Mouse (Mus musculus) myocyte (in vitro differentiated cells): ENCODE measurements at regions not wholly inside any gene's neighbourhood (a gene's known extent, or its start where the extent isn't known, plus 50 kb on each side); places are given as distances from the start of the nearest gene placed in this dataset.
"Not testable (repeated sequence)": the region's sequence is repeated elsewhere in the genome, so short reads cannot be mapped to it uniquely, and the experiment has no call there.

Experiments used
- H3K27me3 ChIP-seq: one replicate; pipeline ENCODE4 v1.6.1; 2011; ENCODE audit not compliant: control insufficient read depth, insufficient read depth, insufficient read length
- H3K36me3 ChIP-seq: one replicate; pipeline ENCODE4 v1.6.1; 2011; ENCODE audit not compliant: control insufficient read depth, insufficient read depth
- H3K4me2 ChIP-seq: one replicate; pipeline ENCODE4 v1.6.1; 2011; ENCODE audit warnings: low read depth, control low read depth
- H3K4me3 ChIP-seq: one replicate; pipeline ENCODE4 v1.5.1; 2011; ENCODE audit warnings: mild to moderate bottlenecking, control low read depth, moderate library complexity
- H3K79me2 ChIP-seq: one replicate; pipeline ENCODE4 v1.6.1; 2011; ENCODE audit not compliant: control insufficient read depth, insufficient read depth
- H3ac ChIP-seq: one replicate; pipeline ENCODE4 v1.6.1; 2011; ENCODE audit not compliant: control insufficient read depth, insufficient read length
- CEBPB ChIP-seq: IDR thresholded peaks from 2 replicates; pipeline ENCODE4 v1.6.1; 2011; ENCODE audit warnings: mild to moderate bottlenecking, moderate library complexity; ENCODE audit not compliant: poor library complexity, insufficient read depth, severe bottlenecking
- E2F4 ChIP-seq: IDR thresholded peaks from one replicate; pipeline ENCODE4 v1.6.1; 2011; ENCODE audit warnings: mild to moderate bottlenecking, control low read depth, moderate library complexity; ENCODE audit not compliant: insufficient read depth
- MAX ChIP-seq: IDR thresholded peaks from one replicate; pipeline ENCODE4 v1.6.1; 2011; ENCODE audit warnings: low read depth, mild to moderate bottlenecking, control low read depth
- MYOD1 ChIP-seq, 3 experiments: IDR thresholded peaks; one replicate each; pipeline ENCODE4 v1.6.1; 2011; ENCODE audit warnings: control low read depth in 2 of 3, low read depth in 2 of 3, mild to moderate bottlenecking in 2 of 3, moderate library complexity in 1 of 3; ENCODE audit not compliant: insufficient read length in 2 of 3, control insufficient read depth in 1 of 3
- MYOG ChIP-seq, 3 experiments: IDR thresholded peaks; one replicate each; pipeline ENCODE4 v1.6.1; 2011; ENCODE audit warnings: control low read depth in 2 of 3, low read depth in 2 of 3, mild to moderate bottlenecking in 2 of 3; ENCODE audit not compliant: insufficient read length in 2 of 3, control insufficient read depth in 1 of 3, insufficient read depth in 1 of 3
- POLR2A ChIP-seq: IDR thresholded peaks from one replicate; pipeline ENCODE4 v1.6.1; 2011; ENCODE audit warnings: low read depth, mild to moderate bottlenecking, control low read depth, moderate library complexity; ENCODE audit not compliant: insufficient read length
- POLR2AphosphoS2 ChIP-seq: IDR thresholded peaks from one replicate; pipeline ENCODE4 v1.6.1; 2011; ENCODE audit warnings: low read depth, control low read depth; ENCODE audit not compliant: insufficient read length
- REST ChIP-seq: IDR thresholded peaks from one replicate; pipeline ENCODE4 v1.6.1; 2011; ENCODE audit warnings: mild to moderate bottlenecking, control low read depth, moderate library complexity; ENCODE audit not compliant: insufficient read depth, insufficient read length
- SRF ChIP-seq: IDR thresholded peaks from one replicate; pipeline ENCODE4 v1.6.1; 2011; ENCODE audit warnings: low read depth; ENCODE audit not compliant: control insufficient read depth, insufficient read length
- TCF12 ChIP-seq: IDR thresholded peaks from one replicate; pipeline ENCODE4 v1.6.1; 2011; ENCODE audit warnings: mild to moderate bottlenecking, control low read depth; ENCODE audit not compliant: poor library complexity, insufficient read depth, severe bottlenecking
- TCF3 ChIP-seq: IDR thresholded peaks from one replicate; pipeline ENCODE4 v1.6.1; 2011; ENCODE audit warnings: low read depth, control low read depth; ENCODE audit not compliant: insufficient read length
- USF1 ChIP-seq: IDR thresholded peaks from one replicate; pipeline ENCODE4 v1.6.1; 2011; ENCODE audit warnings: low read depth, mild to moderate bottlenecking, control low read depth, moderate library complexity

GRCm38 (mm10) chr9:41889568-41890272 is 234.4 kb downstream of the Sorl1 start:
- no peak overlapping the region for H3K4me2 ChIP-seq
- H3K4me3 ChIP-seq: no peak overlapping the region
- no peaks in the 10 kb centered on the region for H3K36me3 ChIP-seq
- H3ac ChIP-seq: no peak overlapping the region
- TF ChIP-seq CEBPB: no peak
- TF ChIP-seq SRF: no peak
- TF ChIP-seq TCF3: no peak
- TF ChIP-seq POLR2A: no peak
- TF ChIP-seq USF1: no peak
- no peak for TF ChIP-seq MAX
- no peak for TF ChIP-seq TCF12
- TF ChIP-seq POLR2AphosphoS2: no peak
- no peak for TF ChIP-seq MYOG (IDR thresholded peaks at IDR 0.05; ENCODE audit: control insufficient read depth in 1 of 3, insufficient read depth in 1 of 3, insufficient read length in 2 of 3, low read depth in 2 of 3)
- no peak for TF ChIP-seq E2F4
- TF ChIP-seq MYOD1 (IDR thresholded peaks at IDR 0.05; ENCODE audit: control insufficient read depth in 1 of 3, insufficient read length in 2 of 3, low read depth in 2 of 3): no peak
- TF ChIP-seq REST: no peak
- H3K79me2 ChIP-seq: no peaks in the 10 kb centered on the region
- H3K27me3 ChIP-seq: no peaks in the 10 kb centered on the region

- H3K4me3 ChIP-seq: no peak overlapping the region
- TF ChIP-seq E2F4 (no peak), CEBPB (no peak), TCF12 (no peak), MYOD1 (IDR thresholded peaks at IDR 0.05; ENCODE audit: control insufficient read depth in 1 of 3, insufficient read length in 2 of 3, low read depth in 2 of 3) (no peak), TCF3 (no peak), POLR2AphosphoS2 (no peak), SRF (no peak), POLR2A (no peak), MAX (no peak), USF1 (no peak), REST (no peak), MYOG (IDR thresholded peaks at IDR 0.05; ENCODE audit: control insufficient read depth in 1 of 3, insufficient read depth in 1 of 3, insufficient read length in 2 of 3, low read depth in 2 of 3) (no peak)
- H3K27me3 ChIP-seq: no peaks in the 10 kb centered on the region
- no peak overlapping the region for H3ac ChIP-seq
- no peaks in the 10 kb centered on the region for H3K36me3 ChIP-seq
- no peak overlapping the region for H3K4me2 ChIP-seq
- no peaks in the 10 kb centered on the region for H3K79me2 ChIP-seq
Observed at GRCm38 (mm10) chr9:41888616-41889150, 235.4 kb downstream of the Sorl1 start.

- not testable (repeated sequence) for H3K4me3 ChIP-seq, H3K27me3 ChIP-seq, H3ac ChIP-seq, H3K4me2 ChIP-seq, H3K79me2 ChIP-seq, H3K36me3 ChIP-seq
Observed at GRCm38 (mm10) chr9:41886456-41886855, 237.6 kb downstream of the Sorl1 start.

- TF ChIP-seq E2F4 (no peak), USF1 (no peak), REST (no peak), TCF12 (no peak)
- no peaks in the 10 kb centered on the region for H3K36me3 ChIP-seq
- H3K79me2 ChIP-seq: no peaks in the 10 kb centered on the region
- no peak overlapping the region for H3ac ChIP-seq
- H3K27me3 ChIP-seq: no peaks in the 10 kb centered on the region
- H3K4me2 ChIP-seq: no peak overlapping the region
- no peak overlapping the region for H3K4me3 ChIP-seq
Observed at GRCm38 (mm10) chr9:41880457-41880856, 243.6 kb downstream of the Sorl1 start.

GRCm38 (mm10) chr9:41879080-41879479 is 245.0 kb downstream of the Sorl1 start:
- TF ChIP-seq E2F4: no peak
- no peak for TF ChIP-seq SRF
- TF ChIP-seq POLR2AphosphoS2: no peak
- no peak for TF ChIP-seq MAX
- no peak for TF ChIP-seq POLR2A
- no peak for TF ChIP-seq USF1
- no peak for TF ChIP-seq REST
- no peak for TF ChIP-seq TCF12

More at GRCm38 (mm10) chr9:41879080-41879479, 245.0 kb downstream of the Sorl1 start:
- H3K36me3 ChIP-seq: no peaks in the 10 kb centered on the region
- no peak overlapping the region for H3K4me3 ChIP-seq
- no peak overlapping the region for H3ac ChIP-seq
- H3K79me2 ChIP-seq: no peaks in the 10 kb centered on the region
- H3K4me2 ChIP-seq: no peak overlapping the region
- no peaks in the 10 kb centered on the region for H3K27me3 ChIP-seq
